Mouse (Mus musculus) frontal cortex, adult 2 months (tissue): ENCODE measurements around the gene Gm8374. TPM values are rescaled to one million over a fixed set of nuclear protein-coding genes. Genes with fewer than 3 reads are reported as not detected.
"Not testable (repeated sequence)": the region's sequence is repeated elsewhere in the genome, so short reads cannot be mapped to it uniquely, and the experiment has no call there.

Experiments used
- DNase-seq, 2 experiments: peaks; one replicate each; pipeline ENCODE4 v3.0.0; 2022; ENCODE audit warnings: low spot score in 1 of 2; ENCODE audit errors: extremely low spot score in 1 of 2
- polyA plus RNA-seq: library from polyadenylated mRNA; depleted of rRNA; stranded (reverse); fragments of >200 nt; gene quantifications from 2 replicates; pipeline ENCODE4 v1.2.3, GENCODE M21; 2012; rRNA removed

Gene Gm8374
- not detected in 2 replicates for polyA plus RNA-seq

DNA sequence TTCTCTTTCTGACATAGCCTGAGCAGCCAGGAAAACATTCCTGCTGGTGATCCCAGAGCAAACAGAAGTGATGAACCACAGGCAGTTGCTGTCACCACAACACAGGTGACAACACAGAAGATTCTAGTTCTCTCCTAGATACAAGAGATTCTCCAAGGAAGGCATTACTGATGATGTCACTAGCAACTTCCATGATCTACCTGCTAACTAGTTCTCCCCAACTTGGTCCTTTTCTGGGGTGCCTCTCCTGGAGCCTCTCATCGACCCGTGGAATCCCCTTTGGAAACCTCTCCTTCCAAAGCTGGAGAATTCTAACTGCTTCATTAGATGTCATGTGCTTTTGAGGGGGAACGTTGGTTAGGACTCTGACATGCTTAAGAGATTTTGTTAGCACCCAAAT lies at the start of gene Gm8374:
Gm8374 (minus strand) TSS at position 101 of the 400 bp plus-strand sequence.
- not testable (repeated sequence) for DNase-seq

DNA sequence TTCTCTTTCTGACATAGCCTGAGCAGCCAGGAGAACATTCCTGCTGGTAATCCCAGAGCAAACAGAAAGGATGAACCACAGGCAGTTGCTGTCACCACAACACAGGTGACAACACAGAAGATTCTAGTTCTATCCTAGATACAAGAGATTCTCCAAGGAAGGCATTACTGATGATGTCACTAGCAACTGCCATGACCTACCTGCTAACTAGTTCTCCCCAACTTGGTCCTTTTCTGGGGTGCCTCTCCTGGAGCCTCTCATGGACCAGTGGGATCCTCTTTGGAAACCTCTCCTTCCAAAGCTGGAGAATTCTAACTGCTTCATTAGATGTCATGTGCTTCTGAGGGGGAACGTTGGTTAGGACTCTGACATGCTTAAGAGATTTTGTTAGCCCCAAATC lies 32.6 kb downstream of the Gm8374 start, which contains the start of gene Gm5797:
Gm5797 (minus strand) TSS at position 101 of the 400 bp plus-strand sequence.
- not testable (repeated sequence) for DNase-seq

DNA sequence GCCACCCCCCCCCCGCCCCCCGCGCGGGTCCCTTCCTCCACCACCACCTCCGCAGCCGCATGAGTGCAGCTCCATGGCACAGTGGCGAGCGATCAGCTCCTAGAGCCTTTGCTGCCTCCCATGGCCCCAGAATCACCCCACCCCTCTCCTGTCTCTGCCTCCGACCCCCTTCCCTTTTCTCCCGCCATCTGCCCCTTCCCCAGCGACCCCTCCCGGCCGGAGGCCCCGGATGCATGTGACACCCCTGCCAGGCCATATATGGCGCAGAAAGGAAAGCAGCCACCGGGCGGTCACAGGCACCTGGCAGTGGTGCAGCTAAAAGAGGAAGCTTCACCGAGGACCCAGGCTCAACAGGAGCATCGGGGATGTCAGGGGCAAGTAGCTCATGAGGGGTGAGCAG lies 49.8 kb downstream of the Gm8374 start:
- DNase-seq: peak in 1 of 2 experiments; percentile 1

DNA sequence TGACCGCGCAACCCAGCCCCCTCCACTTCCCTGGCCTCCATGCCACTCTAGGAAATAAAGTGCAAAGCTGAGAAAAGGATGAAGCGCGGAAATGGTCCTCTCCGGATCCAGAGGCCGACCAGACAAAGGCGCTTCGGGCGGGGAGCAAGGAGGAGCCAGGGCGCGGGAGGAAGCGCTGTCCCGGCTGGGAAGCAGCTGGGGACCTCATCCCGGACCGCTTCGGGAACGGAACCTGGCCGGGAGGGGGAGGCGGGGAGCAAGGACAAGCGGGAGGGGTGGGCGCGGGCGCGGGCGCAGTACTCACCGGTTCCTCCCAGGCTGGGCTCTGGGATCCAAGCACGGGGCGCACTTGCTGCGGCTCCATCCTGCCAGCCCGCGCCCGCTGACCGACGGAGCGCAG lies 50.3 kb downstream of the Gm8374 start, which contains the start of gene Gm3739:
Gm3739 (minus strand) TSS at position 389 of the 400 bp plus-strand sequence.
- DNase-seq: peak in 1 of 2 experiments; percentile 0

Other genes starting within 250 kb of the Gm8374 start
- 0.06 and 0.17 TPM in 2 replicates for gene Gm6676, start 239.7 kb downstream of the Gm8374 start, polyA plus RNA-seq
- gene Gm3512, start 190.6 kb downstream of the Gm8374 start, polyA plus RNA-seq: 2.5 and 2.6 TPM in 2 replicates
- gene Gm16434, start 170.6 kb downstream of the Gm8374 start, polyA plus RNA-seq: 0.06 and 0.17 TPM in 2 replicates
- not detected in 2 replicates for gene Gm3727, start 100.4 kb downstream of the Gm8374 start, polyA plus RNA-seq
- gene Gm3739, start 50.1 kb downstream of the Gm8374 start, polyA plus RNA-seq: 2.0 and 2.1 TPM in 2 replicates
- gene Gm5797, start 32.7 kb downstream of the Gm8374 start, polyA plus RNA-seq: not detected in 2 replicates
- gene Gm3755, start 85.8 kb upstream of the Gm8374 start, polyA plus RNA-seq: not detected in 2 replicates
- 0.67 and 0.88 TPM in 2 replicates for gene Gm3752, start 118.6 kb upstream of the Gm8374 start, polyA plus RNA-seq
- 1.5 and 1.6 TPM in 2 replicates for gene Gm3558, start 203.4 kb upstream of the Gm8374 start, polyA plus RNA-seq
- gene Gm10338, start 230.5 kb upstream of the Gm8374 start, polyA plus RNA-seq: not detected in 2 replicates